Mouse (Mus musculus) thymus, adult 18-20 months (tissue): ENCODE measurements around the gene Polr1a.

Experiments
- DNase-seq, 2 experiments: peaks; one replicate each; pipeline ENCODE4 v3.0.0; 2022; ENCODE audit warnings: mixed read lengths in 2 of 2

The Polr1a gene

DNA sequence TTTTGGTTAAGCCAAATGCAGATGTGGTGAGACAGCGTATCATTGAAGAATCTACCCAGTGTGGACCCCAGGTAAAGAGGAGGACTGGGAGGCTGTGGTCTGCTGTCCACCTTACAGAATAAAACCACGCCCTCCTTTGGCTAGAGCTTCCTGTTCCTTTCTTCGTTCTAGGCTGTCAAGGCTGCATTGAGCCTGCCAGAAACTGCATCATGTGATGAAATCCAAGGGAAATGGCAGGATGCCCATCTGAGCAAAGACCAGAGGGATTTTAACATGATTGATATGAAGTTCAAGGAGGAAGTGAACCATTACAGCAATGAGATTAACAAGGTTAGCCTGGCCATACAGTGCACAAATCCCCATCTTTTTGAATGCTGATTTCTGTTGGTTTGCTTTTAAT lies 41.7 kb downstream of the Polr1a start:
- no peak for DNase-seq

DNA sequence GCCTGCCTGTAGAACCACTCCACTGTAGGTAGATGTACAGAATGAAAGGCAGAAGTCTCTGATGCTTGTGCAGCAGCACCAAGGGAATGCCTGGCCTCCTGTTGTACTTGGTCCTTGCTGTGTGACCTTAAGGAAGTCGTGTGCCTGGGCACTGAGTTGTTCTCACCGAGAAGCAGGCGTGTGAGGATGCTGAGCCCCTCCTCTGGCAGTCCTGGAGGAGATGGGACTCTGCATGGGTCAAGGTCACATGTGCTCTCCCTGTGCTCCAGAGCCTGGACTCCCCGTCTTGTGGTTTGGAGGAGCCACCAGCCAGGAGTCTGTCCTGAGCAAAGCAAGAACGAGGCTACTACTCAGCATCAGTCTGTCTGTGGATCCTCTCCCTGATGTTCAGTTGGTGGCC lies 42.3 kb downstream of the Polr1a start:
- no peak for DNase-seq

DNA sequence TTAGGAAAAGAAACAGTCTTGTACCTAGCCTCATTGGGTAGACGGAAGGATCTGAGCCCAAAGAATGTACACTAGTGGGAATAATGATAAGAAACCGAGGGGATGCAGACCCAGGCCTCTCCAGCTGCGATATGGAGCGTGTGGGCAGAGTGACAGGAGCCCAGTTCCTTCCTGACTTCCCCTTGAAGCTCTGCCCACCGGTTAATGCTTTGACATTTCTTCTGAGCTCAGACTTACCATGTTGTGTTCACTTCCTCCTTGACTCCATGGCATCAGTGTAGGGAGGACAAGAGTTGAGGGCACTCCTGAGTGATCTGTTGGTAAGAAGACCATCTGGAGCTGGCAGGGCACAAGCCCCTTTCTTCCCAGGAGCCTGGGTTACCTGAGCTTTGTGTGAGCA lies 53.3 kb downstream of the Polr1a start:
- DNase-seq, result no peak

DNA sequence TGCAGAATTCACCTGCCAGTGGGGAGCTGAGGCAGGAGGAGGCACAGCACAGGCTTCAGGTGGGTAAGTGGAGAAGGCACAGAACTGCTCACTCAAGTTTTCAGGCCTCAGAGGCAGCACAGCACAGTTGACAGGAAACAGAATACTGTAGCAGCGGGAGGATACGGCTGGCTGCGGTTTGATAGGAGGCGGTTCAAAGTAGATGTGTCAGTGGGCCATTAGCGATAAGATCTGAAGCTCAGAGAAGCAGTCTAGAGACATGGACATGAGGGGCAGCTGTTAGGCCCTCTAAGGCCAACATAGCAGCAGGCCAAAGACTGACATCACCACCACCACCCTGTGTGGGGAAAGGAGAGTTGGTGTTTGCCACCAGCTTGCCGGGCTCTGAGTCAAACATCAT lies 53.9 kb downstream of the Polr1a start:
- no peak for DNase-seq

DNA sequence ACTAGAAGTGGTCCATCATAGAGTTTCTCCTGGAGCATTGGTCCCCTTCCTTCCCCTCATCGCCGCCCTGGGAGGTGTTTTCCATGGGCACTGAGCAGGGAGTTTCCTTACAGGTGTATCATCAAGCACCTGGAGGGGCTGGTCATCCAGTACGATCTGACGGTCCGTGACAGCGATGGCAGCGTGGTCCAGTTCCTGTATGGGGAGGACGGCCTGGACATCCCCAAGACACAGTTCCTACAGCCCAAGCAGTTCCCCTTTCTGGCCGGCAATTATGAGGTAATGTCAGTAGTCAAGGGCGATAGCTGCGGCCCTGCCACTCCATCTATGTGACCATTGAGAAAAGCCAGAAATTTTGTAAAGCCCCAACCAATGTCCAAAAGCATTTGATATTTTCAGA lies 54.7 kb downstream of the Polr1a start:
- no peak for DNase-seq

DNA sequence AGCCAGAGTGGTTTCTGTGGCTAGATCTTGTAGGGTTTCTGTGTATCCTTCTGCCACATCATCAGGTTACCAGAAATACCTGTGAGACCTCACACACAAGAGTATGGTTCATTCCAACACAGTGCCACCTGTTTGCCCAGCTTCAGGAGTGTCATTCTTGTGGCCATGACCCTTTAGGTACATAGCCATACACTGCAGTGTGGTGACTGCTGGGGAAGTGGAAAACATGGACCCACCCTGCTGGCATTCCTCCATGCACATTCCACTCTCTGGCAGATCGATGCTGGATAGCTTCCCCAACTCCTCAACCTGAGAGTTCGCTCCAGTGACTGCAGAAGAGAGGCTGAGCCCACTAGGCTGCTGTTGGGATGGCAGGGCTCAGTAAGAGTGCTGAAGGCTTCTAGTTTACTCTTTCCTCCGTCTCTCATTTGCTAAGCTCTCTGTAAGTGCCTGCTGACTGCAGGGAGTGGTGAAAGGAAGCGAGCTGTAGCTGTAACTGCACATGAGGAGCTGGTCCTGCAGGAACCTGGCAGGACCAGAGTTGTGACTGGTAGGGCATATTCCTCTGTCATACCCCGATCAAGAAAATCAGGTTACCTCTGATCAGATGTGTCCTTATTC lies 57.9 kb downstream of the Polr1a start:
- no peak for DNase-seq

DNA sequence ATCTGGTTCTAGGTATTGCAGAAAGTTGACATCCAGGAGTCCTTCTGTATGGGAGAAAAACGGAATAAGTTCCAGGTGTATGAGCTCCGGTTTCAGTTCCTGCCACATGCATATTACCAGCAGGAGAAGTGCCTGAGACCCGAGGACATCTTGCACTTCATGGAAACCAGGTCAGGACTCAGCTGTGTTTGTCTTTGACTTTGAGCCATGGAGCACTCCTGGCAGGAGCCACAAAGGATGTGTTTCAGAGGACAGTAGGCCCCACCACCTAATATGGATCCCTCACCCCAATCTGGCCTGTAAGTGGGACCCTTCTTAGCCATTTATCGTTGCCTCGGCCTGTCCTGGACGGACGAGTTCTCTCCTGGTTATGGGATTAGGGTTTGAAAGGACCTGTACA lies 59.0 kb downstream of the Polr1a start:
- DNase-seq, result no peak

DNA sequence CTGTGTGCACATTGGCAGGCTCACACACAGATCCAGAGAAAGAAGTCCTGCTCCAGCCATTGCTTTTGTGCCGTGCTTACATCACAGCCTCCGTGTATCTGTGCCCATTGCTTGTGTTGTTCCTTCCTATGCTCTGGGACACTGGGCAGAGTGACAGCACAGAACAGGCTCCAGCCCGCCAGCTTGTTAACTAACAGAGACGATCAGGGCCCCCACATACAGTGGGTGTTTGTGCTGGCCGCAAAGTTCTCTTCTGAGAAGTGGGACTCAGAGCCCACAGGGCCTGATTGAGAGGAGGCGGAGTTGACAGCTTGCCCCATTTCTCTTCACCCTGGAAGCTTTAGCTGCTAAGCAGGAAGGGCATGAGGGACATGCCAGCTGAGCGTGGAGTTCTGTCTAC lies 60.6 kb downstream of the Polr1a start:
- DNase-seq, result no peak

DNA sequence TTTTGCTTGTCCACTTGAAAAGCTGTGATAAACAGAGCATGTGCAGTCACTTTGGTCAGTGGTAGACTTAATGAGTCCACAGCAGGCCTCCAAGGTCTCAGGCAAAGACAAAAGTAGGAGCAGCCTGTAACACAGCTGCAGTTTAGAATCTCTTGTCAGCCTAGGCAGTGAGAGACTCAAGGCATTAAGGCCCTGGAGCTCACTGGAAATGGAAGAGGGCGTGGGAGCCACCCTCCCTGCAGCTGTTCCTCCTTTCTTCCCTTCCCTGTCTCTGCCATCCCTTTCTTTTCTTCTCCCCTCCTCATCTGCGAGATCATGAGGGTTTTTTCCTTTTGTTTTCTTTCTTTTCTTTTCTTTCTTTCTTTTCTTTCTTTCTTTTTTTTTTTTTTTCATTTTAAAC lies 61.3 kb downstream of the Polr1a start:
- no peak for DNase-seq

DNA sequence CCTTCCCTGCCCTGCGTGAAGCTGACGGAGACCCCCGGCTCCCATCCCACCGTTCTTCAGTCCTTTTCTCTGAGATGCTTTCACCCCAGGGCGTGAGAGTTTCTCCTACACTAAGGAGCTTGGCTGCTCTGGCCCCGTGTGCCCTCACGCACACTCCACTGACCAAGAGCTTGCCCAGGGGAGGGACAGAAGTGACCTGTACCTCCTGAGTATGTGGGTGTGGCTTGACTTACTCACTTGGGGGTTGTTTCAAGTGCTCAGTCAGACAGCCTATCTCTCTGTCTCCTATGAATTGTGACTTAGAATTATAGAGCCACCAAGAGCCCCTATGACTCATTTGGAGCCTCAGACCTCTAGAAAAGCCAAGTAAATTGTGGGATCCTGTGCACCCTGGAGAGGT lies 67.7 kb downstream of the Polr1a start:
- no peak for DNase-seq

DNA sequence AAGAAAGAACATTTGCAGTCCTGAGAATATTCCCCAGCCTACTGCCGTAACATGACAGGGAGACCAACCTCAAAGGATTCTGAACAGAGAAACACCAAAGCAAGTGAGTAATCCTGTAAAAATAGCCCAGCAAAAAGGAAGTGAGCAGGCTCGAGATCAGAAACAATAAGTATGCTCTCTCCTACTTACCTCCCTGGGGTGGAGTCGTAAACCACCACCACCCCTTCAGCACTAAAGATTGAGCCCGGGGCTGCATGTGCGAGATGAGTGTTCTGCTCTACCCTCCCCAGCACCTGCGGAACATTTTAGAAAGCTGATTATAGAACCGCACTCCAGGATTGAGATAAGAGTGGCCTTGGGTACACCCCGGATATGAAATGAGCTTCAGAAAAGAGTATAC lies 71.3 kb downstream of the Polr1a start:
- peak in 1 of 2 experiments; percentile 17 for DNase-seq

DNA sequence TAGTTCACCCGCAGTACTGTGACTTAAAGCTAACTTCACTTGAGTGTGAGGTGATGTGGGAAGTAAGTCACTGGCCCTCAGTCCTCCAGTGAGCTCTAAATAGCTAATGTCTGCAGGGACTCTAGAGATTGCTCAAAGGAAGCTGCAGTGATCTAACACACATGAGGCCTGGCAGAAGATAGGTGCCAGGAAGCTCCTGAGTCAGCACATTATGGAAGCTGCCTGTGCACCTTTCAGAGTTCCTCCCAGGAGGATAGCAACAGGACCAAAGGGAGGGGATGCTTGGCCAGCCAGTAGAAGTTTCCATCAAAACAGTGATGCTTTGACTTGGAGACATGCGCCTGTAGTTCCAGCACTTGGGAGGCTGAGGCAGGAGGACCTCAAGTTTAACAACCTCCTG lies 71.7 kb downstream of the Polr1a start:
- no peak for DNase-seq

DNA sequence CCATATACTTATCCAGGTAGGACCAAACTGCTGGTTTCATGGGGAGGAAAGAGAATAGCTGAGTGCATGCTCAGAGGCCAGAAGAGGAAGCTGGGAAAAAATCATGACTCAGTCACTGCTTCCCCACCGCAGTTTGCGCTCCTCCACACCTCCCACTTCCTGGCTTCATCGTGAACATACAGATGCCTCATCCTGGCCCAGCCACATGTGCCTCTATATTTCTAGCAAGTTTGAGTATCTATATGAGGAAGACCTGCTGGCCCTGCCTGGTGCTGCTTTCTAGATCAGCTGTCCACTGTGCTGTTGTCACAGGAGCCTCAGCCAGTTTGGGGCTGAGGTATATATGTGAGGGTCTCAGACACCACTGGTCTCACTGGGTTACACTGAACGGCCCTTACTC lies 72.6 kb downstream of the Polr1a start:
- DNase-seq, result no peak

DNA sequence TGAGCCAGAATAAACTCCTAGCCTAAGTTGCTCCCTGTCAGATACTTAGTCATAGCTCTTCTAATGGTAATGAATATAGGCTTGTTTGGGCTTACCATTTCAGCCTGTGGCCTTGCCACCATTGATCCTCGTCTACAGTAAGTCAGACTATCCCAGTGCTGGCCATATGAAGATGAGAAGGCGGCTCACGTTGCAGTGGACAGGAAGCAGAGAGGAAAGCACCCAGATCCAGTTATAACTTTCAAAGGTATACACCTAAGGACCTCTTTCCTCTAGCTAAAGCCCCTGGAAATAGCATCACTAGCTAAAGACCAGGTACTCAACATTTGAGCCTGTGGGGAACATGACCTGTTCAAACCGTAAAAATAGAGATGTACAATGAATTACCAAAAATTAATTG lies 77.1 kb downstream of the Polr1a start:
- DNase-seq, result no peak

DNA sequence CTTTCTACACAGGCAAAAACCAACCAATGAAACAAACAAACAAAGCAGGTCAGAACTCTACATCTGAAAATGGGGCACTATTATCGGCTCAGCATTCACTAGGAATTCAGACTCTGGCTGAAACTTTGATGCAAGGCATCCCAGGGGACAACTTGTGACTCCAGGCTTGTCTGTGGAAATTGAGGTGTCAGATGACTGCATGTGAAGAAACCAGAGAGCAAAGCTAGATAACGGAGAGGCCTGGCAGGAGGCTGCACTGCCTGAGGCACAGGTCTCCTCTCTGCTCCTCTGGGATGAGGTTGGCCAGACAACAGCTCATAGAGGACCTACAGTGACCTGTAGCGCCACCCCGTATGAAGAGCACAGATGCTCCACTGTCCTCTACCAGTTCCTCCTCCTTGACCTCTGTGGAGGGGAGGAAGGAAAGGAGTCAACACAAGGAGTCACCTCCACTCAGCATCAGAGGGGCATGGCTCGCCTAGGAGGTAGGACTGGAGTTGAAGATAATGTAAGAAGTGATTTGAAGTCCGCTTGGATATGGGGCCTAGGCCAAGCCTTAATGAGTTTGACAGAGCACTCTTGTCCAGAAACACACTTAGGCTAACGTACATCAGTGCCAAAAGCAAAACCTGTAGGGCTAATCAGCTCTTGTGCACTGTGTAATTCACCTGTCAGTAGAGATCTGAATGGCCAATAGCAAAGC lies 78.8 kb downstream of the Polr1a start:
- no peak for DNase-seq

DNA sequence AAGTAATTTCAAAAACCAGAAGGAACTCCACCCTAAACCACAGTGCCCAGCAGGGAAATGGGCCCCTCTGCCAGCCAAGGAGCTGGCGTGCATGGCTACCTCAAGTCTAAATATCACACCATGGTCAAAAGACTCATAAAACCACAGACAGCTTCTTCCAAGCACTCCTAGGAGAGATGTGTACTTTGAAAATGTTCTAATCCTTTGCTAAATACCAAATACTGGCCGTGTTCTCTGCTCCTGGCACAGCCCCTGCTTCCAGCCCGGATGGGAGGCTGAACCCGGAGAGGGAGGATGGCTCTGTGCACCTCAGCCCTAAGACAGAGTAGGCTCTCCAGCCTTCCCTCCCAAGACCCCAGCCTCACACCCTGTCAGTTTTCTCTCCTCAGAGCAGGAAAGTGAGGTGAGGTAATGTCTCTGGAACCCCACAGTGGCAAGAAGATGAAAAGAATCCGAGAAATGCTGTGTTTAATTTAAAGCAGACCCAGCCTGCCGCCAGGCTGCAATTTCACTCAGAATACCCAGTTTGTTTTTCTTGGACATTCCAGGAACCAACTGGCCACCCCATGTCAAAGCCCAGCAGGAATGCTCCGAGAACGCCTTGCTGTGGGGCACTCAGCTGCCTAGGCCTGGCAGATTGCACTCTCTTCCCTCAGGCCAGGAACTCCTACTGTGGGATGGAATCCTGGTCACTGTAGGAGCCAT lies 80.9 kb downstream of the Polr1a start:
- DNase-seq, result no peak

DNA sequence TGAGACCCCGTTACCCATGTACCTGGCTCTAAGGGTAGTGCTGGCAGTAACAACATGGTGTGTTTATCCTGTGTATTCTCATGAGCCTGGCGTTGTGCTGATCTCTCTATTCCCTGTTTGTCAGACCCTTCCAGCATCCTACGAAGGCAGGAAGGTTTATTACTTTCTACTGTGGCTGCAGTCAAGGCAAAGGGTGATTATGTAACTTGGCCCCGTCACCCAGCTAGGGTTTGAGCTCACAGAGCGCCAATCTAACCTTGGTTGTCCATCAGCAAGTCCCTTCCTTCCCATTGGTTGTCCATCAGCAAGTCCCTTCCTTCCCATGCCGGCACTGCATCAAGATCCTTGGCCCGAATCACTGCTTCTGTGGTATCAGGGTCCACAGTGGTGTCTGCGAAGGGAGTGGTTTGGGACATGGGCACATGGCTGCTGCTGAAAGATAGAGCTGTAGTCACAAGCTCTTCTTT lies 81.6 kb downstream of the Polr1a start:
- no peak for DNase-seq

DNA sequence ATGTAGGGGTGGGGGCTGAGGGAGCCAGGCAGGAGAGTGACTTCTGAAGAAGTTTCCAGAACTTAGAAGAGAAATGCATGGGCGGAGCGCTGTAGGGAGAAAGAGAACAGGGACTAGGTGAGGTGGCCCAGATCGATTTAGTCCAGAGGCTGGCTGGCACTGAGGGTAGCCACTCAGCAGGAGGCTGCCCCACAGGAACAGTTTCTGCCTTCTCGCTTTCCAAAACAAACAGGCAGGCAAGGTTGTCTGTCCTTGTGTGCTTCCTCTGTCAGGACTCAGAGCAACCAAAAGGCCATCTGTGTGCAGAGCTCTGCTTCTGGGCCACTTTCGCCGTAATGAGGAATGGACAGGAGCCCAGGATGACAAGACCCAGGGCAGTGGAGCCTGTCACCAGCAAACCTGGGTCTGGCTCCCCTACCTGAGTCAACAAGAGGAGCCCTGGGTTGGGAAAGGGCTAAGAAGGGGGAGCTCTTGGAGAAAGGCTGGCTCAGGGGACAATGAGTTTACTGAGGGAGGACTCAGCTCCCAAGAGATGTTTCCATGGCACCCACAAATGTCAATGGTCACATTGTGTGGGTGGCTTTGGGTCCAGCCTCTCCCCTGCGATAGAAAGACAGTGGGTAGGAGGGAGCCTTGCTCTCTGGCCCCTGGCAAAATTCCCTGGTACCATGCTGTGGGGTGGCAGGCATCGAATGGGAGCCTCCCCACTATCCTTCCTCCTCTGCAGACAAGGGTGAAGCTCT lies 82.5 kb downstream of the Polr1a start:
- no peak for DNase-seq

DNA sequence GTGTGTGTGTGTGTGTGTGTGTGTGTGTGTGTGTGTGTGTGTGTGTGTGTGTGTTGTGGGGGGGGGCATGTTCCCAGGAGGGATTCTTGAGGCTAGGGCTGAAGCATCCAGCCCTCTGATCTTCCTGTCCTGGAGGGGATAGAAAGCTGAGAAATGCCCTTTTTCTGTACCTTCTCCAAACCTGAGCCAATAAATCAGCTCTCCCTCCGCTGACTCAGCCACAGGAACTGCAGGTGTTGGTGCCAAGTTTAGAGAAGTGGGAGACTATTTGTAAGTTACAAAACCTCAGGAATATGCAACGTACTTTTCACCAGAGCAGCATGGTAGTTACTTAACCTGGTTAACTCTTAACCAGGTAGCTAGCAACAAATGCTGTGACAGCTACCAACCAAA lies 83.1 kb downstream of the Polr1a start:
- no peak for DNase-seq

DNA sequence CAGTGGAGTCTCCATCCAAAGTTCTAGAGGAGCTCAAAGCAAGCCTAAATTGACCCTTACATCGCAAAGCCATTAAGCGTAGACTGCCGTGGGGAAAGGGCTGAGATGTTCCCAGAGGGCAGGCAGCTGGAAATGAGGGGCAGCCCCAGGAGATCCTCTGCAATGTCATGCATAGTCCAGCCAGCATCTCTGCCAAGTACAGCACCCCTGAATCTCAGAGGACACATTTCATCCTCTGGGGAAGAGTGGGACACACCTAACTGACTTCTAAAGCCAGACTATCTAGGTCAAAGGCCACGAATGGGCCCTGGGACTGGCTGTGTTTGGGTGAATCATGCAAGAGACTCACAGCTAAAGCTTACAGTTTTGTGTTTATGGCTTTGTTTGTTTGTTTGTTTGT lies 85.2 kb downstream of the Polr1a start:
- DNase-seq, result no peak

DNA sequence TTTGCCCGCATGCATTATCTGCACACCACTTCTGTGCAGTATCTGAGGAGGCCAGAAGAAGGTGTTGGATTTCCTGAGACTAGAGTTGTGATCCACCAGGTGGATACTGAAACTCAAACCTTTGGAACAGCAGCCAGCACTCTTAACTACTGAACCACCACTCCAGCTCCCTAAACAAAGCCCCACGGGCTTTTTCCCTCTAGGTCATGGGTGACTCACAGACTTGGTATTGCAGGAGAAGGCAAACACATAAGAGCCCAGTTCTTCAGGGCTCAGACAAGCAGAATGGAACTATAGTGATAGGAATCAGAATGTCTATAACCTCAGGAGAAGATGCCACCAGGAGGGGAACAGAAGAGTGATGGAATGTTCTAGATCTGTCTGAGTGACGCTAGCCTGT lies 86.2 kb downstream of the Polr1a start:
- DNase-seq, result no peak

DNA sequence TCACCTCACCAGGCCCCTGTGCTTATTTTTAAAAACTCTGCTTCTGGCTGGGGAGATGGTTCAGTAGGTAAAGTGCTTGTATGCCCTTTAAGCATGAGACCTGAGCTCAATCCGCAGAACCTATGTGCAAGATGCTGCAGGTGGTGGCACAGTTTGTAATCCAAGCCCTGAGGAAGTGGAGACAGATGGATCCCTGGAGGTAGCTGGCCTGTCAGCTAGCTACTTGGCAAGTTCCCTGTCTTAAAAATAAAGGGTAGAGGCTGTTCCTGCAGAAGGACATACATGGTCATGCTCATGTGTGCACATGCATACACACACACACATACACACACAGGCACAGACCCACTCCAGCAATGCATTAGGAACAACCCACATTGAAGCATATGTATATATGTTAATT lies 88.4 kb downstream of the Polr1a start:
- no peak for DNase-seq

DNA sequence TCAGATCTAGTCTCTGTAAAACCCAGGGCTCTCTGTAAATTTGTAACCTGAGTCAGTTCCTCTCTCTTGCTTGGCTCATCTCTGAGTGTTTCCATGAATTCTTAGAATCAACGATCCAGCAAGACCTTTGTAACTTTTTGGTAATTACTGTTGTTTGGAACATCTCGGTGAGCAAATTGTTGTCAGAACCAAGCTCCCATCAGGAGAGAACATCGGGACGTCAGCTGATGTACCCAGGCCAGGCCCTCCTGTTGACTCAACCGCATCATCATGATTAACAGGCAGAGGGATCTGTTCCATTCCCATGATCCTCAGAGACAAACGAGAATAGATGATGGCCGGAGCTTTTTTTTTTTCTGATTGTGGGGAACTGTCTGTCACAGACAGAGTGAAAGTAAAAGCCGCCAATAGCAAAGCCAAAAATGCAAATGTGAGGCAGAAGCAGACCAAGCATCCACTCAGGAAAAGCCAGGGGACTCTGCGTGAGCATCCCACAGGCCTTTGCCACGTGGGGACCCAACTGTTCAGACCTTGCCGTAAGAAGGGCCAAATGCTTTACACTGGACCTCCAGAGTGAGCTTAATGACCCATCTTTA lies 91.2 kb downstream of the Polr1a start:
- DNase-seq, result no peak
